Mouse (Mus musculus): Measurements from ENCODE around the gene Pex6.

Gene Pex6

GRCm38 (mm10) chr17:46699912-46700311 lies 11.4 kb upstream of the Pex6 start:
- in situ Hi-C loops (cut with MboI, MseI), result no loop called here

DNA sequence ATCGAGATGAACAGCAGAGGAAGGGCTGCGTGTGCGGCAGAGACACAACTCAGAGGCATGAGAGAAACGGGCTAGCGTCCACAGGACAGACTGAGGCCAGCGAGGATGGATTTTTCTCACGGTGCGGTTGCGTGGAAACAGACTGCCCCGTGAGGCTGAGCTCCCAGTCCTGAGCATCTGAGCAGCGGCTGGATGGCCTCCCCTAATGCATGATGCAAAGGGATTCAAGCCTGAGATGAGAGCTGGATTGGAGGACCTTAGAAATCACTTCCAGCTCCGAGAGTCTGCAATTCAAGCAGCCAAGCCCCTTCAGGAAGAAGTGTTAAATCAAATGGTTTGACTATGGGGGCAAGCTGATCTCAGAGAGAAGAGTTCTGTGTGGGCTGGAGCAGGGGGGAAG lies 9.8 kb upstream of the Pex6 start:
- in situ Hi-C loops (cut with MboI, MseI), result no loop called here

DNA sequence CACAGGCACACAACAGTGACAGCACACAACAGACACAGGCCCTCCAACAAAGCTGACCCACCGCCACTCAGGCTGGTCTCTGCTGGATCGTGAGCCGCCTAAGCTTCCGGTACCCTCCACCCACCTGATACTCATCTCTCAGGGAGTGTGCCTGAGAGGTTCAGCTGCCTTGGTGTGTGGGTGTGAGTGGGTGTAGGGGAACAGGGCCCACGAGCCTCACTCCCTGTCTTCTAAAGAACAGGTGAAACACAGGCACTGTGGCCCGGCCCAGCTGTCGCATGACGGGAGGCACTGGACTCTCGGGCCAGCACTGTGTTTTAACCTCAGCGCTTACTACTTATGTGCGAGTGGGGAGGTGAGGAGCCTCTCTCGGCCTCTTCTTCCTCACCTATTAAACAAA lies 9.2 kb upstream of the Pex6 start:
- in situ Hi-C loops (cut with MboI, MseI), result no loop called here

- in situ Hi-C loops (cut with MboI, MseI), result no loop called here
These were observed 8.8 kb upstream of the Pex6 start for GRCm38 (mm10) chr17:46702506-46702905.

DNA sequence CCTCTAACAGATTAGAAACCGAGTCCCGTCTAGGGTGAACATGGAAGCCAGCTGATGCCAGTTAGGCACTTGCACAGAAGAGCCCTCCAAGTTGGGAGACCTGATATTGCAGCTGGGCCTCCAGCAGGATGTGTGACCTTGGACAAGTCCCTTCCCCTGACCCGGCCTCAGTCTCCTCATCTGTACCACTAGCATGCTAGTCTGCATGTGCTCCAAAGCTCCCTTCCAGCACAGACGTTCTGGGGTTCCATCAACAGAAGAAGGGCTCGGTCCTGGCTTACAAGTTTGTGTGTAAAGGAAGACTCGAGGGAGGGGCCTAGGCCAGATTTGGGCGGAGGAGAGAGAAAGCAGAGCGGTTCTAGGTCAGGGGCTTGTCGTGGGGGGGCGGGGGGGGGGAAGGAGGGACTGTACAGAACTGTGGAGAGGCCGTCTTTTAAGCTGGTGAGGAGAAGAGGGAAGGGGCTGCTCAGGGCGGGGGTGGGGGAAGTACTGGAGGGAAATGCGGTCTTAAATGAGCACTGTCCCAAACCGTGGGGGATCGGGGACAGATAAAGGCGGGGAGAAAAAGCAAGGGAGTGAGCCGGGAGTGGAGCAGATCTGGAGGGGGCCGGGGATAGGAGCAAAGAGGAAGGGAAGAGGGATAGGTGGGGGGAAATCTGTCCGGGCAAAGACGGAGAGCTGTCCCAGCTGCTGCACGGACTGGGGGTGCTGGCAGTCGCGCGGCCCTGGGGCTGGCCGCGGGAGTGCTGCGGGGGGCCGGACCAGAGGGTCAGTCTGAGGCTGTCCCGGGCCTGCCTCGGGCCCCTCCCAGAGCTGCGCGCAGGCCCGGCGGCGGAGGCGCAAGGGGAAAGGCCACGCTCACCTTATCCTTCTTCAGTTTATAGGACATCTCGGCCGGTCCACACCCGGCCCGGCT lies 7.0 kb upstream of the Pex6 start:
- in situ Hi-C loops (cut with MboI, MseI), result no loop called here

- in situ Hi-C loops (cut with MboI, MseI), result no loop called here
These were observed 6.1 kb upstream of the Pex6 start, which contains the start of gene Ppp2r5d for GRCm38 (mm10) chr17:46704887-46705835. TSS of gene Ppp2r5d (minus strand) at chr17:46705111.

DNA sequence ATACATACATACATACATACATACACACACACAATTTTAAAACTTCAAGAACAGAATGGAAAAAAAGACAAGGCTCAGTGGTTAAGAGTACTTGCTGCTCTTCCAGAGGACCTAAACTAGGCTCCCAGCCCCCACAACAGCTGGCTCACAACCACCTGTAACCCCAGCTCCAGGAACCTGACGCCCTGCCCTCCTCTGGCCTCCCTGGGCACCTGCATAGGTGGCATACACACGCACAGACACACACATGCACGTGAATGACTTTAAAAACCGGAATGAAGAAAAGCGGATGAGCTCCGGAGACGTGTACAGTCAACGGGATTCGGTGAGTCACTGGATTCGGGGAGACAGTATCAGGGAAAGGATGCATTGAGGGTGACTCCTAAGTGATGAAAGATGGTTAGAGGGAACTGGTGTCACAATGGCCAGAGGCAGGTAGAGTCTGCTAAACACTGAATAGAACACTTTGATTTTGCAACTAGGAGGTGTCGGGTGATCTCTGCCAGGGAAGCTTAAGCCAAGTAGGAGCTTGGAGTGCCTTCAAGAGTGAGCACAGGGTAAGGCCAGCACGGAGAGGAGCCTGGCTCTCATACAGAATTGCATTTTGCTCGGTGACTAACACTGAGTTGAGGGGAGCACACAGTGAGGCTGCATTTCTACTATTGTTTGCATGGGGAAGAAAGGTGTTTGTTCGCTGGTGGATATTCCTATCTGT lies 4.7 kb upstream of the Pex6 start:
- in situ Hi-C loops (cut with MboI, MseI), result no loop called here

- in situ Hi-C loops (cut with MboI, MseI), result no loop called here
These were observed 479 bp downstream of the Pex6 start for GRCm38 (mm10) chr17:46711612-46712271.

DNA sequence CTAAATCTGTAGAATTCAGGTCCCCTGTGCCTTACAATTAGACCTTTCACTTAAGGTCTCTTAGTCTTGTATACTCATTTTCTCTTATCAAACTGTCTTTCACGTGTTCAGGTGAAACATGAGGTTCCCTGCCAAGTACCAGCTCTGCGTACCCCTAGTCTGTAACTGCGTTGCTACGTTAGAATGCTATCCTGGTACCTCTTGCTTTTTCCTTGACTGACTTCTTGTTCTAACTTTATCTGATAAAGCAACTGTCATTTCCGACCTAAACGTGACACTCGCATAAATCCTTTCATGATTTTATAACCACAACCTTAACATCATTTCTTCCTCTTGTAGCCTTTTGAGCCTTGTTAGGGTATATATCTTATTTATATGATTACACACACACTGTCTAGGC lies 1.2 kb downstream of the Pex6 start:
- in situ Hi-C loops (cut with MboI, MseI), result no loop called here

DNA sequence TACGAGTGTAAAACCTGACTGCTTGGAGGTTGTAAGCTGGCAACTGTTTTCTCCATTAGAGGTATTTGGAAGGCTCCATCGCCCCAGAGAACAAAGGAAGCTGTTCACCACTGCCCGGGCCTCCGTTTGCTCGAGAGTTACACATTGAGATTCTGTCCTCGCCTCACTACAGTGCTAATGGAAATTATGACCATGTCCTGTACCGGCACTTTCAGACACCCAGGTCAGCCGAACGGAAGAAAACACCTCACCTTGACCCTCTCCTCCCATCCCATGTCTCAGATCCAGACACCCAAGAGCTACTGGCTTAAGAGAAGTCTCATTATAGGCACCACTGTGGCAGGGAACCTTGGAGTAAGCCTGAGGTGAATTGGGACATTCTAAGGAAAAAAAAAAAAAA lies 2.6 kb downstream of the Pex6 start:
- in situ Hi-C loops (cut with MboI, MseI), result no loop called here

GRCm38 (mm10) chr17:46714756-46715481 lies 3.7 kb downstream of the Pex6 start:
- in situ Hi-C loops (cut with MboI, MseI), result loop anchor here (5.0 kb wide), 1 partner anchor 52 kb away; no protein-coding TSS in a partner anchor

- in situ Hi-C loops (cut with MboI, MseI), result loop anchor here (5.0 kb wide), 1 partner anchor 59 kb away; no protein-coding TSS in a partner anchor
These were observed 9.8 kb downstream of the Pex6 start for GRCm38 (mm10) chr17:46721077-46721476.

GRCm38 (mm10) chr17:46724477-46725084 lies 13.3 kb downstream of the Pex6 start:
- in situ Hi-C loops (cut with MboI, MseI), result loop anchor here (5.0 kb wide), 1 partner anchor 62 kb away; no protein-coding TSS in a partner anchor

- in situ Hi-C loops (cut with MboI, MseI), result no loop called here
These were observed 14.0 kb downstream of the Pex6 start for GRCm38 (mm10) chr17:46725273-46725672.

GRCm38 (mm10) chr17:46725731-46726645 lies 14.7 kb downstream of the Pex6 start:
- in situ Hi-C loops (cut with MboI, MseI), result no loop called here

DNA sequence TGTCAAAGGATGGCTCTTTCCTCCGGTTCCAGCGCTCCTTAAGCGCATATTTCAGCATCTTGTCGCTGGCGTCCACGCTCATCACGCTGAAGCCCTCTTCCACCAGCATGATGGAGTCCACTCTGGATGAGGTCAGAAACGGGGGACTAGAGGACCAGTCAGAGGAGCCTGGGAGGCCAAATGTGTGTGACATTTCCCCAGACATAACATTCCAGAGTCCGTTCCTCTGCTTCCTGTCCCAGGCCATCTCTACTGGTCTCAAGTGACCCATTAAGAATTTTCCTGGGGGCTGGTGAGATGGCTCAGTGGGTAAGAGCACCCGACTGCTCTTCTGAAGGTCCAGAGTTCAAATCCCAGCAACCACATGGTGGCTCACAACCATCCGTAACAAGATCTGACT lies 16.0 kb downstream of the Pex6 start:
- in situ Hi-C loops (cut with MboI, MseI), result no loop called here

- in situ Hi-C loops (cut with MboI, MseI), result no loop called here
These were observed 16.8 kb downstream of the Pex6 start for GRCm38 (mm10) chr17:46728021-46728420.

DNA sequence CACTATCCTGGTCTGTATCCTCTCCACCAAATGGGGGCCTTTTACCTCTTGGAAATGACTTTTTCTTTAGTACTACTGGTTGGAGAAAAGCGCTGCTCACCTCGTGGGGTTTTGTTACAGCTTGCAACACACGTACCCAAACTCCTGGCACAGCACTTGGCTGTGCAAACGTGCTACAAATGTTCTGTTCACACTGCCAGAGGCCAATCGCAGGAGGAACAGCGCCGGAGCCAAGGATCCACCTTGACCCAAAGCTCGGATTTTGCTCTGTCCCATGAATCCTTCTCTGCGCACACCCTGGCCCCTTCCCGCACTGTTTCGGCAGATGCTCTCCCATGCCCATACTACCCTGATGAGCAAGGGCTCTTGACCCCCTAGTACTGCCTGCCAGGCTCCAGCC lies 17.2 kb downstream of the Pex6 start:
- in situ Hi-C loops (cut with MboI, MseI), result no loop called here

GRCm38 (mm10) chr17:46728904-46729318 lies 17.6 kb downstream of the Pex6 start, which contains the start of gene Gnmt:
TSS of gene Gnmt (minus strand) at chr17:46729168.
- in situ Hi-C loops (cut with MboI, MseI), result no loop called here

Measured in regulatory T cell (primary cell).